Mouse (Mus musculus): ENCODE measurements around the gene Zfp385b. TPM values are rescaled to one million over a fixed set of nuclear protein-coding genes. Genes with fewer than 3 reads are reported as not detected.

Gene Zfp385b
- total RNA-seq, 2 experiments from 2014 or later, result 7.3 to 9.4 TPM

- peak; percentile 46 to 59 for DNase-seq
Observed at GRCm38 (mm10) chr2:77589205-77589901, 230.1 kb downstream of the Zfp385b start.

GRCm38 (mm10) chr2:77587387-77587786, 232.1 kb downstream of the Zfp385b start:
- no peak for DNase-seq

GRCm38 (mm10) chr2:77586581-77587360, 232.7 kb downstream of the Zfp385b start:
- no peak for DNase-seq

GRCm38 (mm10) chr2:77583586-77583985, 235.9 kb downstream of the Zfp385b start:
- DNase-seq, result no peak

GRCm38 (mm10) chr2:77576571-77576970, 242.9 kb downstream of the Zfp385b start:
- no peak for DNase-seq

GRCm38 (mm10) chr2:77567528-77568435, 251.7 kb downstream of the Zfp385b start:
- no peak for DNase-seq

- DNase-seq, result no peak
Observed at GRCm38 (mm10) chr2:77563706-77564105, 255.7 kb downstream of the Zfp385b start.

GRCm38 (mm10) chr2:77561941-77562340, 257.5 kb downstream of the Zfp385b start:
- peak; percentile 17 to 31 for DNase-seq

- DNase-seq, result no peak
Observed at GRCm38 (mm10) chr2:77556938-77557337, 262.5 kb downstream of the Zfp385b start.

GRCm38 (mm10) chr2:77555980-77556379, 263.5 kb downstream of the Zfp385b start:
- DNase-seq, result no peak

GRCm38 (mm10) chr2:77552675-77553074, 266.8 kb downstream of the Zfp385b start:
- peak in 1 of 2 experiments; percentile 9 for DNase-seq

- DNase-seq, result no peak
Observed at GRCm38 (mm10) chr2:77543388-77543787, 276.1 kb downstream of the Zfp385b start.

GRCm38 (mm10) chr2:77542605-77543004, 276.8 kb downstream of the Zfp385b start:
- DNase-seq, result peak in 1 of 2 experiments; percentile 13

- DNase-seq, result peak; percentile 39 to 67
Observed at GRCm38 (mm10) chr2:77541681-77542080, 277.8 kb downstream of the Zfp385b start.

- no peak for DNase-seq
Observed at GRCm38 (mm10) chr2:77540860-77541259, 278.6 kb downstream of the Zfp385b start.

- DNase-seq, result no peak
Observed at GRCm38 (mm10) chr2:77536556-77536955, 282.9 kb downstream of the Zfp385b start.

GRCm38 (mm10) chr2:77528079-77528752, 291.2 kb downstream of the Zfp385b start:
- DNase-seq, result peak; percentile 25 to 37

GRCm38 (mm10) chr2:77527616-77528015, 291.8 kb downstream of the Zfp385b start:
- DNase-seq, result no peak

- DNase-seq, result no peak
Observed at GRCm38 (mm10) chr2:77526803-77527202, 292.6 kb downstream of the Zfp385b start.

GRCm38 (mm10) chr2:77526301-77526700, 293.1 kb downstream of the Zfp385b start:
- DNase-seq, result no peak

- no peak for DNase-seq
Observed at GRCm38 (mm10) chr2:77522223-77522622, 297.2 kb downstream of the Zfp385b start.

- peak in 1 of 2 experiments; percentile 22 for DNase-seq
Observed at GRCm38 (mm10) chr2:77519341-77519740, 300.1 kb downstream of the Zfp385b start.
